Mouse (Mus musculus): ENCODE results near the gene Mrpl47.

- no peak for TF ChIP-seq POLR2A (IDR thresholded peaks at IDR 0.05; ENCODE audit: low read depth, low read length)
- TF ChIP-seq CTCF (IDR thresholded peaks at IDR 0.05; ENCODE audit: extremely low read depth, insufficient read depth, insufficient read length, insufficient replicate concordance), result no peak
Measured at GRCm38 (mm10) chr3:32724191-32724590, 13.2 kb downstream of the Mrpl47 start.
